Comparison of ENCODE assay signal across 9 mouse cellular contexts in the genomic region with DNA sequence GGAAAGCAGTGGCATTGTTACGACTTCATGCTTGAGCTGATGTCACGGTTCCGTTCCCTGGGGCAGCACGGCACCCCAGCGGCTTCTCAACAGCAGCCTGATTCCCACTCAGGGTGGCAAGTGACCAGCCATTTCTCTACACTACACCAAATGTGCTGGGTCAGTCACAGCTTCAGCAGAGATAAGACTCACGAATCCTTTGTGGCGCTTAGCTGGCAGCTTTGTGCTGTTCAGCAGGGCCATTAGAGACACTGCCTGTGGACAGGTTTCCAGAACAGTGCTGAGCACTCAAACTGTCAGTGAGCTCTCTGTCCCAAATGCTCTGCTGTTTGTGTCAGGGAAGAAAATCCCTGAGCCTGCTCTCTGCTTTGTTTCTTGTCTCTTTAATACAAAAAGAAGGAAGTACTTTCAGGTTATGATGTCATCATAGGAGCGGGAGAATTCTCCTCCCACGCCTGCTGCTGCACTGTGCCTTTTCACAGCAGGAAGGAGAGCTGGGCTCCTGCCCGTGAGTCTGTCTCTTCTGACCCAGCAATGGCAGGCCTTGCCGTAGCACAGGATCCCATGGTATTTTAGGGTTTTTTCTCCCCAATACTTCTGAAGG.
DNase-seq lines count a peak whose midpoint lies in the region; ATAC-seq and TF ChIP-seq lines count a peak whose summit lies in the region.
"Had no signal": no experiment of that assay in that cellular context is flagged by ENCODE, and none has a peak within 500 bp of the region (broad histone marks: within the 10 kb centered on the region; RNA-seq: fewer than 3 reads in every experiment).

No protein-coding gene starts in this region.

- H3K27me3 ChIP-seq in forebrain, embryonic 15.5 days, result no peaks in the 10 kb centered on the region
- no peaks in the 10 kb centered on the region for H3K27me3 ChIP-seq in hindbrain, embryonic 12.5 days
- no peaks in the 10 kb centered on the region for H3K27me3 ChIP-seq in liver, postnatal 0 days (ENCODE audit: insufficient read depth, low read length)
- H3K27me3 ChIP-seq: CH12.LX had no signal

- no peak overlapping the region for H3K4me3 ChIP-seq in forebrain, embryonic 15.5 days
- H3K4me3 ChIP-seq in hindbrain, embryonic 12.5 days, result no peak overlapping the region
- no peak overlapping the region for H3K4me3 ChIP-seq in liver, postnatal 0 days (ENCODE audit: low read depth, low read length)

- peak overlapping the region; percentile 49 for H3K27ac ChIP-seq in forebrain, embryonic 15.5 days (replicated peaks)
- peak overlapping the region; percentile 58 for H3K27ac ChIP-seq in hindbrain, embryonic 12.5 days
- 0 out of 2 replicates have a peak overlapping the region, but pooled peaks have one; percentile 18 for H3K27ac ChIP-seq in liver, postnatal 0 days (ENCODE audit: low read depth)

- H3K4me1 ChIP-seq in forebrain, embryonic 15.5 days, result peaks cover 30% of the 10 kb centered on the region
- peaks cover 38% of the 10 kb centered on the region for H3K4me1 ChIP-seq in hindbrain, embryonic 12.5 days
- H3K4me1 ChIP-seq in liver, postnatal 0 days (ENCODE audit: insufficient read depth), result no peaks in the 10 kb centered on the region

- no peak for TF ChIP-seq EP300 in liver, postnatal 0 days (IDR thresholded peaks at IDR 0.05; ENCODE audit: low read depth)

- no peak for ATAC-seq in forebrain, embryonic 15.5 days (replicated peaks)
- no peak for ATAC-seq in hindbrain, embryonic 12.5 days (ENCODE audit: low FRiP score)
- ATAC-seq in liver, postnatal 0 days, result no peak

- WGBS in forebrain, embryonic 15.5 days, result 44% methylated on average over 11 of the region's 11 CpGs
- WGBS in hindbrain, embryonic 12.5 days, result 45% methylated on average over 11 of the region's 11 CpGs
- WGBS in liver, postnatal 0 days (ENCODE audit: insufficient replicate concordance), result 60% methylated on average over 11 of the region's 11 CpGs

- H3K9ac ChIP-seq in forebrain, embryonic 15.5 days (replicated peaks), result no peak overlapping the region
- H3K9ac ChIP-seq in hindbrain, embryonic 12.5 days, result no peak overlapping the region
- no peak overlapping the region for H3K9ac ChIP-seq in liver, postnatal 0 days (replicated peaks)

- DNase-seq in gastrocnemius, adult 18-20 months (ENCODE audit: low spot score), result peak; percentile 42
- no peak for DNase-seq in gastrocnemius, postnatal 10 days
- peak; percentile 66 to 69 for DNase-seq in adrenal gland, postnatal 36 days
- DNase-seq in liver, postnatal 0 days, result no peak
- DNase-seq in retina, postnatal 1 day, result peak; percentile 39
- DNase-seq in layer of hippocampus, postnatal 25 days (ENCODE audit: extremely low spot score in 1 of 2, low spot score in 1 of 2), result no peak

- TF ChIP-seq CTCF in liver, postnatal 0 days (IDR thresholded peaks at IDR 0.05; ENCODE audit: low read depth), result no peak

- no peaks in the 10 kb centered on the region for H3K9me3 ChIP-seq in forebrain, embryonic 15.5 days
- H3K9me3 ChIP-seq in hindbrain, embryonic 12.5 days (replicated peaks), result no peaks in the 10 kb centered on the region
- H3K9me3 ChIP-seq in liver, postnatal 0 days (ENCODE audit: low read length), result no peaks in the 10 kb centered on the region

- H3K4me2 ChIP-seq in forebrain, embryonic 15.5 days (replicated peaks), result no peak overlapping the region
- H3K4me2 ChIP-seq in hindbrain, embryonic 12.5 days (replicated peaks), result no peak overlapping the region
- H3K4me2 ChIP-seq in liver, postnatal 0 days (ENCODE audit: low read depth, low read length), result no peak overlapping the region

- H3K36me3 ChIP-seq in forebrain, embryonic 15.5 days, result peaks cover 14% of the 10 kb centered on the region; the same call in 1 of the 2 replicates
- peaks cover 23% of the 10 kb centered on the region for H3K36me3 ChIP-seq in hindbrain, embryonic 12.5 days
- H3K36me3 ChIP-seq in liver, postnatal 0 days (replicated peaks; ENCODE audit: insufficient read depth, low read length), result peaks cover 16% of the 10 kb centered on the region

Comparison
In these comparisons a context has a peak if more than half of its experiments do, and no peak if none do; other contexts are left out.
1. DNase-seq: peak in gastrocnemius, adult 18-20 months (single experiment), adrenal gland, postnatal 36 days (2 of 2) and retina, postnatal 1 day (single experiment); none in gastrocnemius, postnatal 10 days (single experiment), liver, postnatal 0 days (single experiment) and layer of hippocampus, postnatal 25 days (0 of 2).
2. Peak in every context shown above with its lines, with median percentiles within 50 percentile points of each other: H3K27ac ChIP-seq.